Mouse (Mus musculus): ENCODE measurements around the gene Gm17617. TPM values are rescaled to one million over a fixed set of nuclear protein-coding genes. Genes with fewer than 3 reads are reported as not detected.

The Gm17617 gene
- polyA plus RNA-seq, 1 experiment from 2014 or later: not detected

- Histone ChIP-seq H3K4me1 (ENCODE audit: control insufficient read depth, insufficient read depth, low read length) (peaks cover 7% of the 10 kb centered on the region), H3K36me3 (replicated peaks; ENCODE audit: control insufficient read depth, insufficient read depth, low read depth, low read length) (no peaks in the 10 kb centered on the region), H3K27me3 (ENCODE audit: control insufficient read depth, insufficient read depth, low read length) (no peaks in the 10 kb centered on the region), H3K4me3 (ENCODE audit: low read depth, low read length) (no peak overlapping the region), H3K4me2 (ENCODE audit: low read depth, low read length) (no peak overlapping the region), H3K9ac (replicated peaks; ENCODE audit: low read length) (no peak overlapping the region), H3K27ac (replicated peaks; ENCODE audit: low read depth, low read length) (no peak overlapping the region), H3K9me3 (replicated peaks; ENCODE audit: control insufficient read depth, low read length) (no peaks in the 10 kb centered on the region)
- WGBS: 49% methylated on average over 7 of the region's 7 CpGs
- DNase-seq (ENCODE audit: low spot score) (no peak), ATAC-seq (replicated peaks; ENCODE audit: insufficient number of reproducible peaks, low FRiP score, low TSS enrichment, low read depth) (no peak)
These were observed 39.0 kb upstream of the Gm17617 start for GRCm38 (mm10) chr13:55172336-55172770.

- Histone ChIP-seq H3K9ac (replicated peaks; ENCODE audit: low read length) (peak overlapping the region; percentile 32; the same call in 1 of the 2 replicates), H3K4me3 (ENCODE audit: low read depth, low read length) (no peak overlapping the region), H3K4me1 (ENCODE audit: control insufficient read depth, insufficient read depth, low read length) (peaks cover 7% of the 10 kb centered on the region), H3K27me3 (ENCODE audit: control insufficient read depth, insufficient read depth, low read length) (no peaks in the 10 kb centered on the region), H3K27ac (replicated peaks; ENCODE audit: low read depth, low read length) (no peak overlapping the region), H3K36me3 (replicated peaks; ENCODE audit: control insufficient read depth, insufficient read depth, low read depth, low read length) (no peaks in the 10 kb centered on the region), H3K9me3 (replicated peaks; ENCODE audit: control insufficient read depth, low read length) (no peaks in the 10 kb centered on the region), H3K4me2 (ENCODE audit: low read depth, low read length) (peak overlapping the region; percentile 28)
- WGBS: 15% methylated on average over 26 of the region's 26 CpGs
- ATAC-seq (replicated peaks; ENCODE audit: insufficient number of reproducible peaks, low FRiP score, low TSS enrichment, low read depth) (0 out of 2 replicates have a peak, but pooled peaks have one; percentile 11), DNase-seq (ENCODE audit: low spot score) (peak; percentile 40)
These were observed 38.4 kb upstream of the Gm17617 start for GRCm38 (mm10) chr13:55171517-55172335.

- DNase-seq (ENCODE audit: low spot score) (peak; percentile 33), ATAC-seq (replicated peaks; ENCODE audit: insufficient number of reproducible peaks, low FRiP score, low TSS enrichment, low read depth) (peak; percentile 65)
- Histone ChIP-seq H3K36me3 (replicated peaks; ENCODE audit: control insufficient read depth, insufficient read depth, low read depth, low read length) (no peaks in the 10 kb centered on the region), H3K4me3 (ENCODE audit: low read depth, low read length) (no peak overlapping the region), H3K9me3 (replicated peaks; ENCODE audit: control insufficient read depth, low read length) (no peaks in the 10 kb centered on the region), H3K4me2 (ENCODE audit: low read depth, low read length) (no peak overlapping the region), H3K27me3 (ENCODE audit: control insufficient read depth, insufficient read depth, low read length) (no peaks in the 10 kb centered on the region), H3K9ac (replicated peaks; ENCODE audit: low read length) (no peak overlapping the region), H3K4me1 (ENCODE audit: control insufficient read depth, insufficient read depth, low read length) (peaks cover 7% of the 10 kb centered on the region), H3K27ac (replicated peaks; ENCODE audit: low read depth, low read length) (0 out of 2 replicates have a peak overlapping the region, but pooled peaks have one; percentile 13)
- WGBS: 64% methylated on average over 13 of the region's 13 CpGs
These were observed 35.6 kb upstream of the Gm17617 start for GRCm38 (mm10) chr13:55168958-55169369.

- Histone ChIP-seq H3K4me3 (ENCODE audit: low read depth, low read length) (no peak overlapping the region), H3K27me3 (ENCODE audit: control insufficient read depth, insufficient read depth, low read length) (no peaks in the 10 kb centered on the region), H3K27ac (replicated peaks; ENCODE audit: low read depth, low read length) (no peak overlapping the region), H3K9me3 (replicated peaks; ENCODE audit: control insufficient read depth, low read length) (no peaks in the 10 kb centered on the region), H3K36me3 (replicated peaks; ENCODE audit: control insufficient read depth, insufficient read depth, low read depth, low read length) (no peaks in the 10 kb centered on the region), H3K4me1 (ENCODE audit: control insufficient read depth, insufficient read depth, low read length) (peaks cover 7% of the 10 kb centered on the region), H3K4me2 (ENCODE audit: low read depth, low read length) (no peak overlapping the region), H3K9ac (replicated peaks; ENCODE audit: low read length) (no peak overlapping the region)
- ATAC-seq (replicated peaks; ENCODE audit: insufficient number of reproducible peaks, low FRiP score, low TSS enrichment, low read depth): no peak
- WGBS: 96% methylated on average over 5 of the region's 5 CpGs
- DNase-seq (ENCODE audit: low spot score): no peak
These were observed 34.9 kb upstream of the Gm17617 start for GRCm38 (mm10) chr13:55168255-55168654.

- Histone ChIP-seq H3K4me1 (ENCODE audit: control insufficient read depth, insufficient read depth, low read length) (peaks cover 7% of the 10 kb centered on the region), H3K4me2 (ENCODE audit: low read depth, low read length) (no peak overlapping the region), H3K9me3 (replicated peaks; ENCODE audit: control insufficient read depth, low read length) (no peaks in the 10 kb centered on the region), H3K27ac (replicated peaks; ENCODE audit: low read depth, low read length) (no peak overlapping the region), H3K27me3 (ENCODE audit: control insufficient read depth, insufficient read depth, low read length) (no peaks in the 10 kb centered on the region), H3K36me3 (replicated peaks; ENCODE audit: control insufficient read depth, insufficient read depth, low read depth, low read length) (no peaks in the 10 kb centered on the region), H3K9ac (replicated peaks; ENCODE audit: low read length) (no peak overlapping the region), H3K4me3 (ENCODE audit: low read depth, low read length) (no peak overlapping the region)
- 74% methylated on average over 11 of the region's 11 CpGs for WGBS
- DNase-seq (ENCODE audit: low spot score) (no peak), ATAC-seq (replicated peaks; ENCODE audit: insufficient number of reproducible peaks, low FRiP score, low TSS enrichment, low read depth) (no peak)
These were observed 34.5 kb upstream of the Gm17617 start for GRCm38 (mm10) chr13:55167798-55168197.

GRCm38 (mm10) chr13:55166806-55167725, 33.7 kb upstream of the Gm17617 start:
- Histone ChIP-seq H3K9ac (replicated peaks; ENCODE audit: low read length) (no peak overlapping the region), H3K4me1 (ENCODE audit: control insufficient read depth, insufficient read depth, low read length) (peaks cover 6% of the 10 kb centered on the region), H3K4me2 (ENCODE audit: low read depth, low read length) (no peak overlapping the region), H3K4me3 (ENCODE audit: low read depth, low read length) (no peak overlapping the region), H3K27ac (replicated peaks; ENCODE audit: low read depth, low read length) (no peak overlapping the region), H3K36me3 (replicated peaks; ENCODE audit: control insufficient read depth, insufficient read depth, low read depth, low read length) (no peaks in the 10 kb centered on the region), H3K9me3 (replicated peaks; ENCODE audit: control insufficient read depth, low read length) (no peaks in the 10 kb centered on the region), H3K27me3 (ENCODE audit: control insufficient read depth, insufficient read depth, low read length) (no peaks in the 10 kb centered on the region)
- no peak for DNase-seq (ENCODE audit: low spot score)
- 86% methylated on average over 32 of the region's 32 CpGs for WGBS
- ATAC-seq (replicated peaks; ENCODE audit: insufficient number of reproducible peaks, low FRiP score, low TSS enrichment, low read depth): no peak

- Histone ChIP-seq H3K27me3 (ENCODE audit: control insufficient read depth, insufficient read depth, low read length) (no peaks in the 10 kb centered on the region), H3K4me1 (ENCODE audit: control insufficient read depth, insufficient read depth, low read length) (no peaks in the 10 kb centered on the region), H3K27ac (replicated peaks; ENCODE audit: low read depth, low read length) (no peak overlapping the region), H3K36me3 (replicated peaks; ENCODE audit: control insufficient read depth, insufficient read depth, low read depth, low read length) (no peaks in the 10 kb centered on the region), H3K9me3 (replicated peaks; ENCODE audit: control insufficient read depth, low read length) (no peaks in the 10 kb centered on the region), H3K4me2 (ENCODE audit: low read depth, low read length) (no peak overlapping the region), H3K9ac (replicated peaks; ENCODE audit: low read length) (no peak overlapping the region), H3K4me3 (ENCODE audit: low read depth, low read length) (no peak overlapping the region)
- no peak for ATAC-seq (replicated peaks; ENCODE audit: insufficient number of reproducible peaks, low FRiP score, low TSS enrichment, low read depth)
- DNase-seq (ENCODE audit: low spot score): no peak
- WGBS: 92% methylated on average over 16 of the region's 16 CpGs
These were observed 32.5 kb upstream of the Gm17617 start for GRCm38 (mm10) chr13:55165831-55166339.
